Mouse (Mus musculus) hindbrain, embryonic 11.5 days (tissue): ENCODE measurements at regions not wholly inside any gene's neighbourhood (a gene's known extent, or its start where the extent isn't known, plus 50 kb on each side); places are given as distances from the start of the nearest gene placed in this dataset.
A peak's percentile ranks its signal among the peaks of the same experiment; 100 is the strongest.

Experiments
- ATAC-seq: fragments of 200-750 bp; cut with Nextera tagmentation; 2 replicates; pipeline ENCODE4 v1.8.0; 2017; ENCODE audit warnings: mild to moderate bottlenecking, moderate TSS enrichment, moderate library complexity; ENCODE audit not compliant: low FRiP score
- DNase-seq: peaks from one replicate; pipeline ENCODE4 v3.0.0-alpha.2; 2015; ENCODE audit warnings: low spot score
- H3K27ac ChIP-seq: fragments of 300-500 bp; sonication (generic); 2 replicates; pipeline ENCODE4 v1.5.1; 2014; ENCODE audit warnings: mild to moderate bottlenecking, low read depth, low read length
- H3K27me3 ChIP-seq: fragments of 300-500 bp; sonication (generic); 2 replicates; pipeline ENCODE4 v1.6.1; 2014; ENCODE audit warnings: mild to moderate bottlenecking, low read length, moderate library complexity, mixed read lengths; ENCODE audit not compliant: control insufficient read depth, insufficient read depth
- H3K36me3 ChIP-seq: fragments of 300-500 bp; sonication (generic); 2 replicates; pipeline ENCODE4 v1.6.1; 2014; ENCODE audit warnings: mild to moderate bottlenecking, low read length, moderate library complexity, mixed read lengths; ENCODE audit not compliant: control insufficient read depth, insufficient read depth
- H3K4me1 ChIP-seq: fragments of 300-500 bp; sonication (generic); replicated peaks from 2 replicates; pipeline ENCODE4 v1.6.1; 2014; ENCODE audit warnings: low read length, mixed read lengths; ENCODE audit not compliant: control insufficient read depth, insufficient read depth
- H3K4me2 ChIP-seq: fragments of 300-500 bp; sonication (generic); replicated peaks from 2 replicates; pipeline ENCODE4 v1.6.1; 2014; ENCODE audit warnings: mild to moderate bottlenecking, low read depth, low read length
- H3K4me3 ChIP-seq: fragments of 300-500 bp; sonication (generic); 2 replicates; pipeline ENCODE4 v1.5.1; 2014; ENCODE audit warnings: low read depth, low read length
- H3K9ac ChIP-seq: fragments of 300-500 bp; sonication (generic); 2 replicates; pipeline ENCODE4 v1.6.1; 2014; ENCODE audit warnings: low read depth, low read length
- H3K9me3 ChIP-seq: fragments of 300-500 bp; sonication (generic); 2 replicates; pipeline ENCODE4 v1.6.1; 2016; ENCODE audit warnings: low read length; ENCODE audit not compliant: control insufficient read depth
- WGBS: fragments of 180-500 bp; shearing (Covaris S2); extraction: QIAGEN DNeasy Blood & Tissue Kit; methylation state at CpG from one replicate; pipeline ENCODE4 v1.1.7; 2014; 5-methylcytosine and 5-hydroxymethylcytosine counted together

GRCm38 (mm10) chr5:33535145-33536010 lies 94.1 kb downstream of the Fam53a start:
- ATAC-seq: no peak
- H3K4me1 ChIP-seq: peaks cover 13% of the 10 kb centered on the region
- H3K27ac ChIP-seq: no peak overlapping the region
- DNase-seq: peak; percentile 43
- H3K9ac ChIP-seq: 0 out of 2 replicates have a peak overlapping the region, but pooled peaks have one; percentile 27
- H3K27me3 ChIP-seq: peaks cover 23% of the 10 kb centered on the region
- peak overlapping the region; percentile 22 for H3K4me2 ChIP-seq
- no peaks in the 10 kb centered on the region for H3K9me3 ChIP-seq
- 0 out of 2 replicates have a peak overlapping the region, but pooled peaks have one; percentile 4 for H3K4me3 ChIP-seq
- H3K36me3 ChIP-seq: no peaks in the 10 kb centered on the region
- 5% methylated on average over 21 of the region's 21 CpGs for WGBS

- Histone ChIP-seq H3K27ac (no peak overlapping the region), H3K9me3 (no peaks in the 10 kb centered on the region), H3K4me1 (peaks cover 15% of the 10 kb centered on the region), H3K36me3 (no peaks in the 10 kb centered on the region), H3K9ac (0 out of 2 replicates have a peak overlapping the region, but pooled peaks have one; percentile 27), H3K27me3 (peaks cover 21% of the 10 kb centered on the region), H3K4me2 (peak overlapping the region; percentile 22), H3K4me3 (no peak overlapping the region)
- DNase-seq: no peak
- ATAC-seq: no peak
- 3% methylated on average over 13 of the region's 13 CpGs for WGBS
These were observed 95.1 kb downstream of the Fam53a start for GRCm38 (mm10) chr5:33534345-33534744.

GRCm38 (mm10) chr5:33533185-33533584 lies 96.2 kb downstream of the Fam53a start:
- DNase-seq (no peak), ATAC-seq (no peak)
- H3K9me3 ChIP-seq: no peaks in the 10 kb centered on the region
- no peak overlapping the region for H3K4me3 ChIP-seq
- H3K27ac ChIP-seq: no peak overlapping the region
- H3K27me3 ChIP-seq: peaks cover 21% of the 10 kb centered on the region
- peaks cover 19% of the 10 kb centered on the region for H3K4me1 ChIP-seq
- WGBS: 96% methylated on average over 4 of the region's 4 CpGs
- H3K4me2 ChIP-seq: no peak overlapping the region
- H3K36me3 ChIP-seq: no peaks in the 10 kb centered on the region
- no peak overlapping the region for H3K9ac ChIP-seq

- H3K27ac ChIP-seq: no peak overlapping the region
- H3K27me3 ChIP-seq: peaks cover 15% of the 10 kb centered on the region; the same call in 1 of the 2 replicates
- H3K36me3 ChIP-seq: no peaks in the 10 kb centered on the region
- no peaks in the 10 kb centered on the region for H3K9me3 ChIP-seq
- H3K4me3 ChIP-seq: no peak overlapping the region
- ATAC-seq (no peak), DNase-seq (no peak)
- H3K4me1 ChIP-seq: peaks cover 19% of the 10 kb centered on the region
- 100% methylated on average over 1 of the region's 1 CpGs for WGBS
- H3K4me2 ChIP-seq: no peak overlapping the region
- H3K9ac ChIP-seq: no peak overlapping the region
These were observed 97.5 kb upstream of the Nkx1-1 start for GRCm38 (mm10) chr5:33531263-33531662.

- Histone ChIP-seq H3K27ac (no peak overlapping the region), H3K4me3 (no peak overlapping the region), H3K4me2 (no peak overlapping the region), H3K9ac (no peak overlapping the region), H3K36me3 (no peaks in the 10 kb centered on the region), H3K4me1 (peaks cover 12% of the 10 kb centered on the region), H3K27me3 (peaks cover 12% of the 10 kb centered on the region; the same call in 1 of the 2 replicates), H3K9me3 (no peaks in the 10 kb centered on the region)
- 34% methylated on average over 7 of the region's 13 CpGs for WGBS
- no peak for ATAC-seq
- no peak for DNase-seq
These were observed 96.0 kb upstream of the Nkx1-1 start for GRCm38 (mm10) chr5:33529771-33530170.

GRCm38 (mm10) chr5:33528971-33529670 lies 95.3 kb upstream of the Nkx1-1 start:
- Histone ChIP-seq H3K4me3 (no peak overlapping the region), H3K9me3 (no peaks in the 10 kb centered on the region), H3K27me3 (peaks cover 8% of the 10 kb centered on the region; the same call in 1 of the 2 replicates), H3K36me3 (no peaks in the 10 kb centered on the region), H3K4me2 (no peak overlapping the region), H3K4me1 (peaks cover 6% of the 10 kb centered on the region), H3K27ac (no peak overlapping the region), H3K9ac (no peak overlapping the region)
- DNase-seq: no peak
- WGBS: 60% methylated on average over 14 of the region's 14 CpGs
- ATAC-seq: peak; percentile 22; the same call in 1 of the 2 replicates

- Histone ChIP-seq H3K27me3 (peaks cover 3% of the 10 kb centered on the region; the same call in 1 of the 2 replicates), H3K4me1 (peaks cover 6% of the 10 kb centered on the region), H3K4me2 (no peak overlapping the region), H3K27ac (no peak overlapping the region), H3K9ac (no peak overlapping the region), H3K36me3 (no peaks in the 10 kb centered on the region), H3K4me3 (no peak overlapping the region), H3K9me3 (no peaks in the 10 kb centered on the region)
- 74% methylated on average over 10 of the region's 10 CpGs for WGBS
- ATAC-seq: no peak
- DNase-seq: no peak
These were observed 94.0 kb upstream of the Nkx1-1 start for GRCm38 (mm10) chr5:33527750-33528149.

- H3K9me3 ChIP-seq: no peaks in the 10 kb centered on the region
- H3K27me3 ChIP-seq: peaks cover 3% of the 10 kb centered on the region; the same call in 1 of the 2 replicates
- 87% methylated on average over 8 of the region's 8 CpGs for WGBS
- no peaks in the 10 kb centered on the region for H3K36me3 ChIP-seq
- H3K9ac ChIP-seq: no peak overlapping the region
- no peak overlapping the region for H3K4me3 ChIP-seq
- no peak overlapping the region for H3K4me2 ChIP-seq
- H3K27ac ChIP-seq: no peak overlapping the region
- no peak for DNase-seq
- peaks cover 6% of the 10 kb centered on the region for H3K4me1 ChIP-seq
- ATAC-seq: no peak
These were observed 93.5 kb upstream of the Nkx1-1 start for GRCm38 (mm10) chr5:33527316-33527715.
